Mouse (Mus musculus) spleen, adult 2 months (tissue): ENCODE results near the gene Ibtk. TPM values are rescaled to one million over a fixed set of nuclear protein-coding genes. Genes with fewer than 3 reads are reported as not detected.

Experiments
- DNase-seq, 2 experiments: peaks; one replicate each; pipeline versions ENCODE4 v3.0.0 to v3.0.0-alpha.2; 2012 to 2021; ENCODE audit warnings: low spot score in 2 of 2, low read depth in 1 of 2
- H3K27ac ChIP-seq: fragments of 200-500 bp; 2 replicates; pipeline ENCODE4 v1.5.1; 2012; ENCODE audit warnings: low read length, inconsistent platforms; ENCODE audit not compliant: insufficient read depth
- H3K27me3 ChIP-seq: fragments of 200-500 bp; 2 replicates; pipeline ENCODE4 v1.6.1; 2012; ENCODE audit warnings: mild to moderate bottlenecking, moderate library complexity, low read length, inconsistent platforms; ENCODE audit not compliant: control insufficient read depth, insufficient read depth
- H3K36me3 ChIP-seq: fragments of 200-500 bp; 2 replicates; pipeline ENCODE4 v1.6.1; 2012; ENCODE audit warnings: mild to moderate bottlenecking, low read length, inconsistent platforms; ENCODE audit not compliant: control insufficient read depth, insufficient read depth
- H3K4me1 ChIP-seq: fragments of 200-500 bp; 2 replicates; pipeline ENCODE4 v1.6.1; 2011; ENCODE audit warnings: inconsistent platforms; ENCODE audit not compliant: control insufficient read depth, insufficient read depth, insufficient read length
- H3K4me3 ChIP-seq: fragments of 200-500 bp; 2 replicates; pipeline ENCODE4 v1.5.1; 2011; ENCODE audit warnings: mild to moderate bottlenecking, inconsistent platforms; ENCODE audit not compliant: insufficient read depth, insufficient read length; ENCODE audit errors: extremely low read depth
- CTCF ChIP-seq: fragments of 200-500 bp; IDR thresholded peaks from 2 replicates; pipeline ENCODE4 v1.5.1; 2011; ENCODE audit warnings: mild to moderate bottlenecking, inconsistent platforms; ENCODE audit not compliant: insufficient read depth, insufficient read length, insufficient replicate concordance; ENCODE audit errors: extremely low read depth
- POLR2A ChIP-seq: fragments of 200-500 bp; IDR thresholded peaks from 2 replicates; pipeline ENCODE4 v1.6.1; 2011; ENCODE audit warnings: low read depth, low read length, inconsistent platforms
- WGBS: fragments of 180-500 bp; shearing (Covaris S2); methylation state at CpG from one replicate; pipeline ENCODE4 v1.1.7; 2018; 5-methylcytosine and 5-hydroxymethylcytosine counted together
- polyA plus RNA-seq: library from polyadenylated mRNA; depleted of rRNA; stranded (reverse); fragments of >200 nt; gene quantifications from 2 replicates; pipeline ENCODE4 v1.2.3, GENCODE M21; 2012; rRNA removed

Gene Ibtk
- polyA plus RNA-seq, 1 experiment: 4.3 TPM

- Histone ChIP-seq H3K27me3 (no peaks in the 10 kb centered on the region), H3K36me3 (no peaks in the 10 kb centered on the region), H3K27ac (no peak overlapping the region), H3K4me1 (no peaks in the 10 kb centered on the region), H3K4me3 (no peak overlapping the region)
- TF ChIP-seq CTCF: no peak
- TF ChIP-seq POLR2A: no peak
- DNase-seq: no peak
- WGBS: 86% methylated on average over 4 of the region's 4 CpGs
Observed at GRCm38 (mm10) chr9:85653401-85653800, 95.7 kb downstream of the Ibtk start.

GRCm38 (mm10) chr9:85638276-85638675 lies 110.9 kb downstream of the Ibtk start:
- Histone ChIP-seq H3K27me3 (no peaks in the 10 kb centered on the region), H3K27ac (no peak overlapping the region), H3K36me3 (no peaks in the 10 kb centered on the region), H3K4me1 (no peaks in the 10 kb centered on the region), H3K4me3 (no peak overlapping the region)
- no peak for DNase-seq
- WGBS: 86% methylated on average over 2 of the region's 2 CpGs
- TF ChIP-seq POLR2A (no peak), CTCF (no peak)

Other genes starting within 250 kb of the Ibtk start
- gene Tpbg, start 93.0 kb upstream of the Ibtk start, polyA plus RNA-seq: 0.34 and 0.58 TPM in 2 replicates